Mouse (Mus musculus): ENCODE data around the gene Ppip5k2. TPM values are rescaled to one million over a fixed set of nuclear protein-coding genes. Genes with fewer than 3 reads are reported as not detected.

Ppip5k2 gene
- polyA plus RNA-seq, 1 experiment from 2014 or later: 17.9 TPM

GRCm38 (mm10) chr1:97661406-97662241 is 108.6 kb downstream of the Ppip5k2 start, which contains the start of gene D1Ertd622e:
D1Ertd622e (minus strand) TSS chr1:97662074.
- peak; percentile 74 for DNase-seq (ENCODE audit: low spot score)

- DNase-seq (ENCODE audit: low spot score): peak; percentile 75
Observed at GRCm38 (mm10) chr1:97660687-97661405, 109.4 kb downstream of the Ppip5k2 start.

GRCm38 (mm10) chr1:97659405-97659804 is 110.8 kb downstream of the Ppip5k2 start:
- DNase-seq (ENCODE audit: low spot score): peak; percentile 21

- DNase-seq (ENCODE audit: low spot score): no peak
Observed at GRCm38 (mm10) chr1:97657786-97658185, 112.4 kb downstream of the Ppip5k2 start.

- DNase-seq (ENCODE audit: low spot score): no peak
Observed at GRCm38 (mm10) chr1:97657201-97657600, 113.0 kb downstream of the Ppip5k2 start.

Other genes starting within 250 kb of the Ppip5k2 start
- 42.8 and 48.0 TPM in 2 replicates for gene D1Ertd622e, start 108.3 kb downstream of the Ppip5k2 start, polyA plus RNA-seq (2015; fragmentation: Nextera tagmentation; extraction: Ambion mirVana)
- 23.8 and 29.8 TPM in 2 replicates for gene Gin1, start 239 bp downstream of the Ppip5k2 start, polyA plus RNA-seq (2015; fragmentation: Nextera tagmentation; extraction: Ambion mirVana)